Mouse (Mus musculus): Measurements from ENCODE around the gene Enkd1.

Gene Enkd1

DNA sequence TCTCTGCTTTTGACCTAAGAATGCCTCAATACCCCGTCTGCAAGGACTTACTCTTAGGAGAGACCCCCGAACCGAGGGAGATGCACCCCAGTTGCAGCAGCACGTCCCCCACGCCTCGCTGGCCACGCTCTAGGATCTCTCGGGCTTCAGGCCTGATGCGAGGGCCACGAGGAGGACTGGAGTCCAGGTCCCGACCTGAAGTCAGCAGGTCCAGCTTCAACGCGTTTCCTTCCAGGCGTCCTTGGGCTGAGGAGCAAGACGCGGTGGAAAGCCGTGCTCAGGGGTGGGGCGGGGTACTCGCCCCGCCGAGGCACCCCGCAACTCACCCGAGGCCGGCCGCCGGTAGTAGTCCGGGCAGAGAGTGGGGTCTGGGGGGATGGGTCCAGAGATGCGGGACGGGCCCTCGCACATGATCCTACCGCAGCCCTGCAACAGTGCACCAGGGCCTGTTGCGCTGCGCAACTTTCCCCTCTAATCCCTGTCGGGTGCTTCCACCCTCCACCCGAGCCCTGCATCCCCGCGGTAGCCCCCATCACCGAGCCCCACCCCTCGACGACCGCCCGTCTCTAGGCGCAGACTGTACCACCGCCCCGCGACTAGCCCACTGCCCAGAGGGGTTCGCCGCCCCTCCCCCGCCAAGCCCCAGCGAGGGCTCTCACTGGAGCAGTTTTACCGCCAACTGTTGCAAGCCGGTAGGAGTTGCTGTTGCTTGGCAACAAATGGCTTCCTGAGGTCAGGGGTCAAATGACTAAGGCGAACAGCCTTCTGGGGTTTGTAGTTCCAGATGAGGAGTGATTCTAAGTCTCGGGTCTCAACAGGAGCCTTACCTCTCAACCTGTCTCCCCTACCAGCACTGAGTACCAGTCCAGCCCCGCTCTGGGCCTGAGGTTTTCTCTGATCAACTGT, at the start of gene Enkd1, which contains the start of gene 4933405L10Rik:
Gene Enkd1 (minus strand): TSS at position 713 of the 906 bp plus-strand sequence.
Gene 4933405L10Rik (plus strand): TSS at position 158 of the 906 bp plus-strand sequence.
- peak; percentile 77 to 87 for DNase-seq

DNA sequence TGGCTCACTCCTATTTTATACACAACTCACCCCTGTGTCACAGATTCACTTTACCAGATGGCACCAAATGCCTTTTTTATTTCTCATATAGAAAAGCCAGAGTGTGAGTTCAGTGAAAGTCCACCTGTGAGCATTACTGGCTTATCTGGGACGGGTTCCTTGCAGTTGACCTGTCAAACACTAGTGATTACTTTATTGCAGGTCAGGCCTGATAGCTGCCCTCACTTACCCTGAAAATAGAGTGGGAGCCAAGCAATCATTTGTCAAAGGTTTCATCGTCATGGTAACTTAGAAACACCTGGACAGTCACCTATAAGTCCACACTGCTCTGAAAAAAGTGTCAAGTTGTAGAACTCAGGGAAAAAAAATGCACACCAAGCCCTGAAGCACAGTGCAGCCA, 46.7 kb upstream of the Enkd1 start:
- no peak for DNase-seq

DNA sequence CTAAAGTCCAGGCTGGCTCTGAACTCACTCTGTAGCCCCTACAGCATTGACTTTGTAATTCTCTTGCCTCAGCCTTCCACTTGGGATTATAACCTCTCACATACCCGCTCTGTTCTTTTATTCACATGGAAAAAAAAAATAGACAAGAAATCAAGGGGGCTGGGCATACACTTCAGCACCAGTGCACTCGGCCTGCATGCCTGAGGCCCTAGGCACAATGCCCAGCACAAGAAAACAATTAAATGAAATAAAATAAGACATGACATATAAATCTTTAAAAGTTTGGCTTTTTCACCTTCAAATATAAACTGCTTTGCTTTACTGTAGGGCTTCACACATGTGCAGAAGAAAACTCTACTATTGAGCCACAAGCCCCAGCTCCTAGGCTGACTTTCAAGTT, 45.9 kb upstream of the Enkd1 start:
- no peak for DNase-seq

DNA sequence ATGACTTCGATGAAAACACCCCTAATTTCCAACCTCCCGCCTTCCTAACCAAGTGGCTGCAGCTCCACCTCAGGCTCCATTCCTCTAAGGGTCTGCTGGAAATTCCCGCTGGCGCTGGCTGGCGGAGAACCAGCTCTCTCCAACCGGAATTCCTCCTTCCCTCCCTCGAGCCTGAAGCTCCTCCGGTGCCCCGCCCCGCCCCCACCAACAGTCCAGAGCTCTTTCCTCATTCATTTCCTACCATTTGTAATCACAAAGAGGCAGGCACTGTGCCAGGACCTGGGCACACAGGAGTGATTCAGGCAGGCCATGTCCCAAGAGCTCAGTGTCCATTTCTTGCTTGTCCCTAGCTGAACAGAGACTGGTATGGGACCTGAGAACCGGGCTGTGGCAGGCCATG, 42.6 kb upstream of the Enkd1 start:
- DNase-seq = no peak

DNA sequence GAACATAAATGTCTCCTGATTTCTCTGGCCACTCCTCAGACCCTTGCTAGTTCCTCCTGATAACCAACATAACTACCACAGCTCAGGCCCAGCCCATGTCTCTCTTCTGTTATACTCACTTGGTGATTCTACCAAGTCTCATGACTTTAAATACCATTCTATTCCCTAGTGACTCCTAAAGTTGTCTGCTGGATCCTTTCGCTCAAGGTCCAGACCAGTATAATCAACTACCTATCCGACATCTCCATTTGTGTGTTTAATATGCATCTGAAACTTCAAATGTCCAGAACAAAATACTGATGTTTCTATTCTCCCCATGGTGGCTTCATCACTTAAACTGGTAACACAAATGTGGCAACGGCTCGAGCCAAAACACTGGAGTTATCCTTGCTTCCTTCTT, 35.3 kb upstream of the Enkd1 start:
- no peak for DNase-seq

DNA sequence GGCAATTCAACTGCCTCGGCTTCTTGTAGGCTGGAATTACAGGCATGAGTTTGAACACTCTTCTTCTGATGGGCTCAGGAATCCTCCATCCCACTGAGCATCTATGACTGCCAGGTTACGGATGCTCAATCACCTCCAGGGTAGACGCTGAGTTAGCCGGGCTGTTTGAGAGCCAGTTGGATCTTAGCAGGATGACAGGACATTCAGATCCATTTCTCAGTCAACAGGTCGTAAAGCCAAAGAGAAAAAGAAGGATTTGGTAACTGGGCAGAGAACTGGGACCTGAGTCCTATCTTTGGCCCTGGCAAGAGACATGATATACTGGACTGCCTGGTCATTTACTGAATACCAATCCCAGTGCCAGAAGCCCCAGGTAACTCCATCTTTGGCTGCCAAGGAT, 31.2 kb upstream of the Enkd1 start:
- DNase-seq = no peak

DNA sequence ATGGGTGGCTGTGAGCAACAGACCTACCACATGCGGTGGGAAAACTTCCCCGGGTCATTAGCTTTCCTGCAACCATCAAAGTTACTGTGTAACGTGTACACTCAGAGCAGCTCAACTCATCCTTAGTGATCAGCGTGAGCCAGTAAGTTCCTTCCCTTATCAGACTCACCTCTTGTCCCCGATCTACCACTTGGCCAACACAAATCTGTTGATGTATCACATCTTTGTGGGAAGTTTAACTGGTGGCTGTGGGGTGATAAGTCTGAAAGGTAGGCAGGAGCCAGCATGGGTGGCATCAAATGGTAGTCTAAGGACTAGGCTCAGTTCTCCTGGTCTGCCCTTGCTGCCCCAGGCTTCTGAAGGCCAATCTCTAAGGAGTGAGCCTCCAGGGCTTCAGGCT, 24.2 kb upstream of the Enkd1 start:
- no peak for DNase-seq

DNA sequence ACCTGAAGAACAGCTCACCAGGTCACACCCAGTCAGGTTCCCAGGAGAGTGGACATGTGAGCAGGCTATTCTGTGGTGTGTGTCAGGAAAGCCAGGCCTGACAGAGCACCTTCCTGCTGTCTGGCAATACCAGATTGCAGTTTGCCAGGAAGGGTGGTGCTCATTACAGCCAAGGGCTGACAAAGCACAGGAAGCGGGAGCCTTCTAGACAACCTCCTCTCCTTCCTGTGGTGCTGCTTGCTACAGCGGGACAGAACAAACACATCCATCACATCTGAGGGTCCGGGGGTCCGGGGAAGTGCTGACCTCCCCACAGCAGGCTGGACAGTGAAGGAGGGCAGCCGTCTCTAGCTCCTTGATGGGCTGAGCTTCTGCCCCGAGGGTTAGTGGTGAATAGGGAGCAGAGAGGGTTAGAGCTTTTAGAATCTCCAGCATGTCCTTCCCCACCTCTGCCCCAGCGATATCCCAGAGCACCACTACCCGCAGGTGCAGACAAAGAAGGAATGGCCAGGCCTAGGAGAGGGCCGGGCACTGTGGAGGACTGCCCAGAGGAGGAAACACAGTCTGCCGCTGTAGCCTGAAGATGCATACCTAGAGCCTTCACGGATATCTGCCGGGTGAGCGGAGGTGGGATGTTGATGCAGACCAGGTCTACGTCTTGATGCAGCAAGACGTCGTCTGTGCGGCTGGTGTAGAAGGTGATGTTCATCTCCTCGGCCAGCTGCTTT, 19.6 kb upstream of the Enkd1 start:
- no peak for DNase-seq

DNA sequence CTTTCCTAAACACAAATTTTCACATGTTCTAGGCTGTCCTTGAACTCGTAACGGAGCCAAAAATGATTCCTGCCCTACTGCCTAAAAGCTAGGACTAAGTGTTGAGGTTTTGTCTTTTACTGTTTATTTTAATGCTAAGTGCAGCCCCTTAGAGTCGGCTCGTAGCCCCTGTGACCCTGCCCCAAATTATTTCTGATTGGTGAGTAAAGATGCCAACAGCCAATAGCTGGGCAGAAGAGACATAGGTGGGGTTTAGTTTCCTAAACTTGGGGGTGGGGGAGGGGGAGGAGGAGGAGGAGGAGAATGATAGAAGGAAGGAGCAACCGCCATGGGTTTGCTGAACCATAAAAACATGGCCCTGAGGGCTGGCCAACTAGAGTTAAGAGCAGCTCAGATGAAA, 17.7 kb upstream of the Enkd1 start:
- no peak for DNase-seq

DNA sequence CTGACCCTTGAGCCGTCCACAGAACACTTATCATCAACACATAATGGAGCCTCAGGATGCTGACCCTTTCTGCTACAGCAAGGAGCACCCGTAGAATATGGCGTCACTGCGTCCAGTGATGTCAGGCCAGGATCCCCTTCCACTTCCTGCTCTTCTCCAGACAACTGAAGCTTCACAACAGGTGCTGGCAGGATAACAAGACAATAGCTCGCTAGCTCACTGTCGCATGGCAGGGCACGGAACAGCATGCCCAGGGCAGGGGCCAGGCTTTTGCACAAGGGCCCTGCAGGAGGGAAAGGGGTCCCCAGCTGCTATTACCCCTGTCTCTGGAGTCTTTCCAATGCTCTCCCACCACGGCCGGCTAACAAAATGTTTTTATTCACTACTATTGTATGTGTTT, 14.9 kb upstream of the Enkd1 start:
- DNase-seq = no peak

DNA sequence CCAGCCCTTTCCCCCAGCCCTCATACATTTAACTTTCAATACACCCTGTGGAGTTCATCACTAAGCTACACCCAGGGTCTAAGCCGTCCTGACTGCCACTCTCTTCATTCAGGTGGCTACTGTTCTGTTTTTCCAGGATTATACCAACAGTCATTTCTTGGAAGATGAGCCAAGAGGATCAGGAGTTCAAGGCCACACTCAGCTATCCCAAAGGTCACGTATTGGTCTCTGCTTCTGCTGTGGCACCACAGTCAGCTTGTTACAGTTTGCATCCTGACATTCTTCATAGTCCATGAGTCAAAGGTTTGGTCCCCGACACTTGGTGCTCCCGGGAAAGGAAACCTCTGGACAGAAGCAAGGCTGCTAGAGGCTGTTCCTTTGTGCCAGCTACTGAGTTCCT, 11.6 kb upstream of the Enkd1 start:
- no peak for DNase-seq

DNA sequence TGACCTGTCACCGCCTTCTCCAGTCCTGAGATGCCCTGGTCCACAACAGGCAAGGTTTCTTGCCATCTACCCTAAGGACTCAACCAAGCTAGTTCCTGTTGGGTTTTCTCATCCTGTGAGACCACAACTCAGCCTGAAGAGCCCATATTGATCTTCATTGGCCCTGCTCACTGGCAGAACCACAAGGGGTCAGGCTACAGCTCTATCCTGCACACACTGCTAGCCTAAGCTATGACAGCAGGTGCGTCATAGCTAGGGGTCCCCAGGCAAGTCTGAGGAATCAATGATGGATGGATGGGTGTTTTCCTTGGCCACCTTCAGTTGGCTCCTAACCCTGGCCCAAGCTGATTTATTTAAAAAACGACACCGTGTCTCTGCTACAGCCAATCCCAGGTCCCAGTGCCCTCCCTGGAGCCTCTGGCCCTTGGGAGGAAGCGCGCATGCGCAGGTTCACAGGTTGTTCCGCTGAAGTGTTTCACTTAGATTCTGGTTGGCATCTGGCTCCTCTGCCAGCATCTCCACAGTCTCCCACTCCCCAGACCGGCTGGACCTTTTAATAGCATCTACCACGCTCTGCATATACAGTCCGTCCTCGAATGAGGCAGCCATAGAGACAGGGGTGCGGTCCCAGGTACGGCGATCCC, 8.4 kb upstream of the Enkd1 start:
- no peak for DNase-seq

DNA sequence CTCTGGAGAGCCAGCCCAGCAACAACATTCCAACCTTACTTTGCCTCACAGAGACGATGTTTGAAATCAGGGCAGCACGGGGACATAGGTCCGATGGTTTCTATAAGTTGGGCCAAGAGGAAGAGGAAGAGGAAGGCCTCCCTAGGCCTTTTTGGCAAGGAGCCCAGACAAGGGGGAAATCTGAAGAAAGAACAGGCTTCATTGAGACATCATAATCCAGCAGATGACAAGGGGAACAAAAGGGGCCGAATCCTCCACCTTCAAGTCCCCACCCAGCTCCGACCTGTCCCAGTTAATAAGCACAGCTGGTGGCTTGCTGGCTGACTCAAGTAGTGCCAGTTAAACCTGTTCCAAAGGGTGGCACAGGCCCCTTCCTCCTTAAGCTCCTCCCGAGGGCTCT, 7.0 kb upstream of the Enkd1 start:
- DNase-seq = peak in 1 of 2 experiments; percentile 7

DNA sequence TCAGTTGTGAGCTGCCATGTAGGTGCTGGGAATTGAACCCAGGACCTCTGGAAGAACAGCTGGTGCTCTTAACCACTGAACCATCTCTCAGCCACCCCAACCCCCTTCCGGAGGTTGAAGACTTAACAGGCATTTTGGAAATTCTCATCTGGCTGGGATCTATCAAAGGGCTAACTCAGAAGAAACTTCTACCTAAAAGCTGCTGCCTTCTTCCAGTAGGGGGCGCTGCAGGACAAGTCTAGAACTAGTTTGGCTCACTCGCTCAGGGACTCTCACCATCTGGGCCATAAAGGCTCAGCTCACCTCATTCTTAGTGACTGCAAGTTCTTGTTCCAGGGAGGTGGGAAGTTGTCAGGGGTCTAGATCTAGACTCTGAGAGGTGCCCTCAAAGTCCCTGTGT, 6.1 kb upstream of the Enkd1 start:
- peak; percentile 65 to 77 for DNase-seq

DNA sequence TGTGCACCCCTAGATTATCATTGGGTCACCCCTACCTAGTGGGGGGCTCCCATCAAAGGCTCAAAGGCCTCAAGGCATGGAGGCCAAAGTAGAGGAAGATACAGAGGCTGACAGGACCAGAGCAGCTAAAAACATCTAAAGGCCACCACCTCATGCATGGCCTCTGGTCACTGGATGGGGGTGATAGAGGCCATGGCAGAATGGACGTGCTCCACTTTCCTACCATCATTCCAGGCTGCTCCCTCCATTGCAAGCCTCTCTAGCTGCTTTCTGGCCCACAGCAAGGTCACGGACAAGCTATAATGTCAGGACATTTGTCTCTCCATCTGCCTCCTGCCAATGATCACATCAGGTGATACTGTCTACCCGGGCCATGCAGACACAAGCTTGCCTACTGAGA, 4.3 kb upstream of the Enkd1 start:
- DNase-seq = no peak

DNA sequence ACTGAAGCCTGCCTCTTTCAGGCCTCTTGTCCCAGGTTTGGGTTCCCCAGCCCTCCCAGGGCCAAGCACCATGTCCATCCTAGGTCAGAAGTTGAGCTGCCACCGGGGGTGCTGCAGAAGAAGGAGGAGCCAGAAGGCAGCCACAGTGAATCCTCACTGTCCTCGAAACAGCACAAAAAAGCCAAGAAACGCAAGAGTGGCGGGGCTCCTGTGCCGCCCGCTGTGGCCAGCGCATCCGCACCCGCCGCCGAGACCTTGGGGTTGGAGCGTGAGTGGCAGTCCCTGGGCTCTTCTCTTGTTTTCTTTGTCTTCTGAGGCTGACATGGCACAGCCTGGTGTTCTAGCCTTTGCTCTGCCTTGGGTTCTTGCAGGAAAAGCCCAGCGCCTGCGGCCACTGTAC, 1.3 kb upstream of the Enkd1 start:
- DNase-seq = peak in 1 of 2 experiments; percentile 10

DNA sequence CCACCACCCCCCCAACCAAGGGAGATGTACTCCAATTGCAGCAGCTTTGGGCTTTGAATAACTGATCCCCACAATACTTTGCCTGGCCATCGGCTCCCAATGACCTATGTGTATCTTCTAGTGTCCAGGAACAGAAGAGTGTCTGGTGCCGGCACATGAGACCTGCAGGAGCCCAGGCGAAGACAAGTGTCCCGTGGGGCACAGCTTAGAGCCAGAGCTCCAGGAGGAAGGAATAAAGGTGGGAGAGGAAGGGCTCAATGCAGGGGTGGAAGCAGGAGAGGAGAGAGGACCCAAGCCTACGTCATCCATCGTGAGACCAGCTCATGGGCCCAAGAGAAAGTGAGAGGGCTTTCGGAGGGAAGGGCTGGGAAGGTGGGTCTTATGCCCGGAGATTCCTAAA, 665 bp upstream of the Enkd1 start:
- peak in 1 of 2 experiments; percentile 18 for DNase-seq

DNA sequence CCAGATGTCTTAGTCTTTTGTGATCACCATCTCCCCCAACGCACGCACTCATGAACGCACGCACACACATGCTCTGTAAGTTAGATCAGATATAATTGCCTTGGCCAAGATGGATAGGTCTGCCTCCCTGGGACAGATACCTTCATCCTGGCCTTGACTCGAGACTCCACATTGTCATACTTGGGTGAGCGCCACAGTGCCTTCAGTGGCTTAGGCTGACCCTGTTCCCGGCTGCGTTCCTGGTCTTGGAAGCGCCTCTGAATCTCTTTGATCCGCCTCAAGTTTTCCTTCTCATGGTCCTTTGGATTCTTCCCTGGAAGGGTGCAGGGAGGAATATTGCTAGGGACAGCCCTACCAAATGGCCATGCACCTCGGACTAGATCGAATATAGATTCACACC, 1.6 kb downstream of the Enkd1 start:
- peak in 1 of 2 experiments; percentile 8 for DNase-seq

DNA sequence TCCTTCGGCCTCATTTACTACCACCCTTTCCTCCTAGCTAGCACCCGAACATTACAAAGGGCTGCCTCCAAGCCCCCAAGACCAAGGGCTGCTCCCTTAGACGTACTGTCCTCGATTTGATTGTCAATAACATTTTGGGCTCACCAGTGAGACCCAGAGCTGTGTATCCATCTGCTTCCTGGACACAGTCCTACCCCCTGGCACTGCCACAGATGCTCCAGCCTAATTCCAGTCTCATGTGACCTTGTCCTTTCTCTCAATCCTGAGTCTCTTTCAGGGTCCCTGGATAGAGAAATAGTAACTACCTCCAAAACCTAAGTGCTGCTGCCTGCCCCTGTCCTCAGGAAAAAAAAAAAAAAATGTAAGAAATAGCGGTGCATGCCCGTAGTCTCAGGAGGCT, 3.1 kb downstream of the Enkd1 start:
- DNase-seq = no peak

DNA sequence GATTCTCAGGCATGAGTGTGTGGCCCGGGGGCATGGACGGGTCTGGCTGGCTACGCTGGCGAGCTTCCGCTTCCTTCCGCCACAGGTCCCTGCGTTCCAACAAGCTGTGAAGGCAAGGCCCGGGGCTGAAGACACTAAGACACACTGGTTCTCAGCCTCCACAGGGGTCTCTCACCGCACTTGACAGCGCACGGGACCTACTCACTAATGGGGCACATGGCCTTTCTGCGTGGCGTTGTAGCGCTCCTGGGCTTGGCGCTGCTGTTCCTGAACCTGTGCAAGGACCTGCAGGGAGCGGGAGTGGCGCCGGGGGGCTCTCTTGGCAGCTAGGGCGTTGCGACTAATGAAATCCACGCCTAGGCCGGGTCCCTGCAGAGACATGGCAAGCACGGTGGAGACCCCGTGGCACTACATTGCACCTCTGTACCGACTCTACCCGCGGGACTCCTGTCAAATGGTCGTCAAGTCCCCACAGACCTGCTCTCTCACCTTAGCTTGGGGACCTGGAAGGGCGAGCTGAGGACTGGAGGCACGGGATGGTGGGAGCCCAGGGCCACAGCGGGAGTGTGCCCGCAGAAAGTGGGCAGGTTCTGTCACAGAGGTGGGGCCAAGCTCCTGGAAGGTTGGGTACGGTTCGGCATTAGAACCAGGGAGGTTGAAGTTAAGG, 3.7 kb downstream of the Enkd1 start:
- DNase-seq = no peak

DNA sequence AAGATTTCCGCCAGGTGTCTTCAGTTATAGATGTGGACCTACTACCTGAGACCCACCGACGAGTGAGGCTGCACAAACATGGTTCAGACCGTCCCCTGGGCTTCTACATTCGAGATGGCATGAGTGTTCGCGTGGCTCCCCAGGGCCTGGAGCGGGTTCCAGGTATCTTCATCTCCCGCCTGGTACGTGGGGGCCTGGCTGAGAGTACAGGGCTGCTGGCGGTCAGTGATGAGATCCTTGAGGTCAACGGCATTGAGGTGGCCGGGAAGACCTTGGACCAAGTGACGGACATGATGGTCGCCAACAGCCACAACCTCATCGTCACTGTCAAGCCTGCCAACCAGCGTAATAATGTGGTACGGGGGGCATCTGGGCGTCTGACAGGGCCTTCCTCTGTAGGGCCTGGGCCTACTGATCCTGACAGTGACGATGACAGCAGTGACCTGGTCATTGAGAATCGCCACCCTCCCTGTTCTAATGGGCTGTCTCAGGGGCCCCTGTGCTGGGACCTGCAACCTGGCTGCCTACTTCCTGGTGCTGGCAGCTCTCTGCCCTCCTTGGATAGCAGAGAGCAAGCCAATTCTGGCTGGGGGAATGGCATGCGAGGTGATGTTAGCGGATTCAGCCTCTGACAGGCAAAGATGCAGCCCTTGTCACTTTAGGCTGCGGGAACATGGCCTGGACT, 5.1 kb downstream of the Enkd1 start:
- peak in 1 of 2 experiments; percentile 6 for DNase-seq

DNA sequence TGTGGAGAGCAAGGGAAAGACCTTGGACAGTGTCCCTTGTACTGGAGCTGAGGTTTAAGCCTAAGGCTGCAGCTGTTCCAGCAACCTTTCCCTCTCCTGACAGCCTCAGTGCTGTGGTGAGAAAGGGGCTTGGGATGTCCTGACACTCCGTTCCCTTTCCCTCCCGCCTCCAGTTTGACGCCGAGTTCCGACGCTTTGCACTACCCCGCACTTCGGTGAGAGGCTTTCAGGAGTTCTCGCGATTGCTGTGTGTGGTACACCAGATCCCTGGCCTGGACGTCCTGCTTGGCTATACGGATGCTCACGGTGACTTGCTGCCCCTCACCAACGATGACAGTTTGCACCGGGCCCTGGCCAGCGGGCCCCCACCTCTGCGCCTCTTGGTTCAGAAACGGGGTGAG, 6.0 kb downstream of the Enkd1 start:
- no peak for DNase-seq
